Mouse (Mus musculus): ENCODE results near the gene Gpt2. TPM values are rescaled to one million over a fixed set of nuclear protein-coding genes. Genes with fewer than 3 reads are reported as not detected.

Gene Gpt2
- polyA plus RNA-seq, 1 experiment from 2014 or later = 33.3 TPM

DNA sequence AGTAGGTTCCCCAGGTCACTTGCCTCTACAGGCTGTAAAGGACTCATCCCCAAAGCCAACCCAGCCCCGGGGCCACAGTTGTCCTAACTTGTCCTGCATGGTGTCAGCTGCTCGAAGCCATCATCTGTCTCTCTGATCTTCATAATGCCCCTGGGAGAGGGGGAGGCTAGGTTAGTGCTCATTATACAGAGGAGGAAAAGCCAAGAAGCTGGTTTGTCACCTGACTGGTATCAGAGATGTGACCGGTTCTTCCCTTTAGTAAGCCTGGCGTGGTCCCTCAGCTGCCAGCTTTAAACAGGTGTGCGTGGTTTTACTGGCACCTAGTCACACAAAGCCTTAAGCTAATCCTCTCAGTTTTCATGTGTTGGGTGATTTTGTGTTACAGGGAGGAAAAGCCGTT is 12.3 kb downstream of the Gpt2 start:
- WGBS = 70% methylated on average over 6 of the region's 6 CpGs
- Histone ChIP-seq H3K4me2 (ENCODE audit: low read depth, low read length) (no peak overlapping the region), H3K9ac (ENCODE audit: low read depth, low read length) (no peak overlapping the region), H3K4me1 (ENCODE audit: control insufficient read depth, insufficient read depth, low read length) (no peaks in the 10 kb centered on the region), H3K4me3 (ENCODE audit: low read depth, low read length) (no peak overlapping the region), H3K9me3 (ENCODE audit: control insufficient read depth, low read length) (no peaks in the 10 kb centered on the region), H3K27me3 (replicated peaks; ENCODE audit: control insufficient read depth, insufficient read depth, low read length) (no peaks in the 10 kb centered on the region), H3K36me3 (ENCODE audit: control insufficient read depth, insufficient read depth, low read length) (peaks cover 32% of the 10 kb centered on the region), H3K27ac (replicated peaks; ENCODE audit: low read depth, low read length) (no peak overlapping the region)
- ATAC-seq (ENCODE audit: low read depth) = peak; percentile 54
- peak; percentile 60 for DNase-seq (ENCODE audit: low spot score)

DNA sequence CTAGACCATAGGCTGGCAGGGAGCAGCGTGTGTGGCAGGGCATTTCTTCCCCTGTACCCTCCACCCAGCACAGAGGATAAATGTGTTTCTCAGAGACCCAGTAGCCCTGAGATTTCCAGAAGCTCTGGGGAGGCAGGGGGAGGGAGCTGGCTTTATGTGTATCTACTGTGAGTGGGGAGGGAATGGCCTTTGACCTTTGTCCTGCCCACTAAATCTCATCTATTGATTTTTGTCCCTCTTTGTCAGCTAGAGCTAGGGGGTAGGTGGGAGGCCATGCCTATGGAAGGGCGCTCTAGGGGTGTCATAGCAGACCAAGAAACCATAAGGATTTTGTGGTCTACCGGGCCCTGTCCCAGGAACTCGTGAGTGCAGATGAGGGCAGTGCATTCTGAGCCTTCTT is 14.2 kb downstream of the Gpt2 start:
- H3K9ac ChIP-seq (ENCODE audit: low read depth, low read length) = no peak overlapping the region
- no peak overlapping the region for H3K4me2 ChIP-seq (ENCODE audit: low read depth, low read length)
- H3K36me3 ChIP-seq (ENCODE audit: control insufficient read depth, insufficient read depth, low read length) = peaks cover 50% of the 10 kb centered on the region
- no peaks in the 10 kb centered on the region for H3K27me3 ChIP-seq (replicated peaks; ENCODE audit: control insufficient read depth, insufficient read depth, low read length)
- H3K9me3 ChIP-seq (ENCODE audit: control insufficient read depth, low read length) = no peaks in the 10 kb centered on the region
- no peak overlapping the region for H3K4me3 ChIP-seq (ENCODE audit: low read depth, low read length)
- ATAC-seq (ENCODE audit: low read depth) = no peak
- WGBS = 91% methylated on average over 4 of the region's 4 CpGs
- DNase-seq (ENCODE audit: low spot score) = no peak
- no peaks in the 10 kb centered on the region for H3K4me1 ChIP-seq (ENCODE audit: control insufficient read depth, insufficient read depth, low read length)
- H3K27ac ChIP-seq (replicated peaks; ENCODE audit: low read depth, low read length) = no peak overlapping the region

GRCm38 (mm10) chr8:85508661-85509060 is 16.3 kb downstream of the Gpt2 start:
- 80% methylated on average over 4 of the region's 4 CpGs for WGBS
- H3K27me3 ChIP-seq (replicated peaks; ENCODE audit: control insufficient read depth, insufficient read depth, low read length) = no peaks in the 10 kb centered on the region
- no peak overlapping the region for H3K4me3 ChIP-seq (ENCODE audit: low read depth, low read length)
- DNase-seq (ENCODE audit: low spot score) (no peak), ATAC-seq (ENCODE audit: low read depth) (no peak)
- H3K36me3 ChIP-seq (ENCODE audit: control insufficient read depth, insufficient read depth, low read length) = peaks cover 69% of the 10 kb centered on the region
- no peak overlapping the region for H3K4me2 ChIP-seq (ENCODE audit: low read depth, low read length)
- H3K9ac ChIP-seq (ENCODE audit: low read depth, low read length) = no peak overlapping the region
- no peak overlapping the region for H3K27ac ChIP-seq (replicated peaks; ENCODE audit: low read depth, low read length)
- no peaks in the 10 kb centered on the region for H3K4me1 ChIP-seq (ENCODE audit: control insufficient read depth, insufficient read depth, low read length)
- H3K9me3 ChIP-seq (ENCODE audit: control insufficient read depth, low read length) = no peaks in the 10 kb centered on the region

- Histone ChIP-seq H3K4me1 (ENCODE audit: control insufficient read depth, insufficient read depth, low read length) (no peaks in the 10 kb centered on the region), H3K27me3 (replicated peaks; ENCODE audit: control insufficient read depth, insufficient read depth, low read length) (no peaks in the 10 kb centered on the region), H3K9me3 (ENCODE audit: control insufficient read depth, low read length) (no peaks in the 10 kb centered on the region), H3K4me3 (ENCODE audit: low read depth, low read length) (no peak overlapping the region), H3K9ac (ENCODE audit: low read depth, low read length) (no peak overlapping the region), H3K27ac (replicated peaks; ENCODE audit: low read depth, low read length) (no peak overlapping the region), H3K36me3 (ENCODE audit: control insufficient read depth, insufficient read depth, low read length) (peaks cover 70% of the 10 kb centered on the region), H3K4me2 (ENCODE audit: low read depth, low read length) (no peak overlapping the region)
- 88% methylated on average over 8 of the region's 8 CpGs for WGBS
- ATAC-seq (ENCODE audit: low read depth) = no peak
- DNase-seq (ENCODE audit: low spot score) = no peak
These were observed 19.9 kb downstream of the Gpt2 start for GRCm38 (mm10) chr8:85512234-85512633.

DNA sequence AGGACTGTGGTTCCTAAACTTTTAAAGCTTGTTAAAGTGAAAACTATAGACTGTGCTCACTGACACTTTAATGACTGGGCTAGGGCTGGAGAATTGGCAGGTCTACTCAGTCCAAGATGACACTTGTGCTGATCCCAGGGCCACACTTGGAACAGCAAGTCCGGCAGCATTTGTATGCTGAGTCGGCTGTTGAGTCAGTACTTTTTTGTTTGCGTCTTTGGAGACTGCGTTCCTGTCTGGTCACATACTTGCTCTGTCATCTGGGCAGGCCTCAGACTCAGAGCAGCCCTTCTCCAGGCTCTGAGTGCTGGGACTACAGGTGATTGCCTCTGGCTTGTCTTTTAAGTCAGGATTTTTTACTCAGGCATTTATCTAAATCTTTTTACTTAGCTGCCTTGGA is 20.9 kb downstream of the Gpt2 start:
- H3K4me3 ChIP-seq (ENCODE audit: low read depth, low read length) = no peak overlapping the region
- DNase-seq (ENCODE audit: low spot score) (no peak), ATAC-seq (ENCODE audit: low read depth) (no peak)
- H3K27ac ChIP-seq (replicated peaks; ENCODE audit: low read depth, low read length) = no peak overlapping the region
- H3K9ac ChIP-seq (ENCODE audit: low read depth, low read length) = no peak overlapping the region
- peaks cover 74% of the 10 kb centered on the region for H3K36me3 ChIP-seq (ENCODE audit: control insufficient read depth, insufficient read depth, low read length)
- no peak overlapping the region for H3K4me2 ChIP-seq (ENCODE audit: low read depth, low read length)
- no peaks in the 10 kb centered on the region for H3K4me1 ChIP-seq (ENCODE audit: control insufficient read depth, insufficient read depth, low read length)
- H3K9me3 ChIP-seq (ENCODE audit: control insufficient read depth, low read length) = no peaks in the 10 kb centered on the region
- 81% methylated on average over 4 of the region's 4 CpGs for WGBS
- no peaks in the 10 kb centered on the region for H3K27me3 ChIP-seq (replicated peaks; ENCODE audit: control insufficient read depth, insufficient read depth, low read length)

DNA sequence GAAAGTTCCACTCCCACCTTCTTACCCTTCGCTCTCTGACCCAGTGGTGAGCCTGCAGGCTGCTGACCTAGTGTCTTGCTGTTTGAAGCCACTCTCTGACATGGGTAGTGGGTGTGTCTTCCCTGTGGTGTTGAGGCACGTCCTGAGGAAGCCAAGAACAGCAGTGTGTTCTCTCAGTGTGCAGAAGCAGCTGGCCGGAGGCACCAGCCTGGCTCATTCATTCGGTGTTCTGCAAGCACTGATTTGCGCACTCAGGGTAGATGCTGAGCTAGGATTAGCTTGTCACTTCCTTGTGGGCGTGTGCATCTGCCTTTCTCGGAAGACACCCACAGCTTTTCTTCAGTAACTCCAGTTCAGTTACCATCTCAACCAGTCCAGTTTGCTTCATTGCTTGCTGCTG is 23.0 kb downstream of the Gpt2 start:
- no peak for ATAC-seq (ENCODE audit: low read depth)

GRCm38 (mm10) chr8:85517336-85517735 is 25.0 kb downstream of the Gpt2 start:
- H3K36me3 ChIP-seq (ENCODE audit: control insufficient read depth, insufficient read depth, low read length) = peaks cover 76% of the 10 kb centered on the region
- no peaks in the 10 kb centered on the region for H3K9me3 ChIP-seq (ENCODE audit: control insufficient read depth, low read length)
- no peak overlapping the region for H3K27ac ChIP-seq (replicated peaks; ENCODE audit: low read depth, low read length)
- H3K4me2 ChIP-seq (ENCODE audit: low read depth, low read length) = no peak overlapping the region
- H3K4me1 ChIP-seq (ENCODE audit: control insufficient read depth, insufficient read depth, low read length) = no peaks in the 10 kb centered on the region
- ATAC-seq (ENCODE audit: low read depth) (no peak), DNase-seq (ENCODE audit: low spot score) (no peak)
- no peaks in the 10 kb centered on the region for H3K27me3 ChIP-seq (replicated peaks; ENCODE audit: control insufficient read depth, insufficient read depth, low read length)
- H3K4me3 ChIP-seq (ENCODE audit: low read depth, low read length) = no peak overlapping the region
- WGBS = 79% methylated on average over 4 of the region's 4 CpGs
- H3K9ac ChIP-seq (ENCODE audit: low read depth, low read length) = no peak overlapping the region

More for the DNA sequence above, 23.0 kb downstream of the Gpt2 start:
- Histone ChIP-seq H3K4me3 (ENCODE audit: low read depth, low read length) (no peak overlapping the region), H3K4me1 (ENCODE audit: control insufficient read depth, insufficient read depth, low read length) (no peaks in the 10 kb centered on the region), H3K36me3 (ENCODE audit: control insufficient read depth, insufficient read depth, low read length) (peaks cover 76% of the 10 kb centered on the region), H3K27ac (replicated peaks; ENCODE audit: low read depth, low read length) (0 out of 2 replicates have a peak overlapping the region, but pooled peaks have one; percentile 10), H3K9me3 (ENCODE audit: control insufficient read depth, low read length) (no peaks in the 10 kb centered on the region), H3K4me2 (ENCODE audit: low read depth, low read length) (no peak overlapping the region), H3K27me3 (replicated peaks; ENCODE audit: control insufficient read depth, insufficient read depth, low read length) (no peaks in the 10 kb centered on the region), H3K9ac (ENCODE audit: low read depth, low read length) (no peak overlapping the region)
- peak; percentile 40 for DNase-seq (ENCODE audit: low spot score)
- 47% methylated on average over 7 of the region's 7 CpGs for WGBS

GRCm38 (mm10) chr8:85517956-85518355 is 25.6 kb downstream of the Gpt2 start:
- ATAC-seq (ENCODE audit: low read depth) (no peak), DNase-seq (ENCODE audit: low spot score) (no peak)
- Histone ChIP-seq H3K27ac (replicated peaks; ENCODE audit: low read depth, low read length) (no peak overlapping the region), H3K4me2 (ENCODE audit: low read depth, low read length) (no peak overlapping the region), H3K27me3 (replicated peaks; ENCODE audit: control insufficient read depth, insufficient read depth, low read length) (no peaks in the 10 kb centered on the region), H3K4me1 (ENCODE audit: control insufficient read depth, insufficient read depth, low read length) (no peaks in the 10 kb centered on the region), H3K9ac (ENCODE audit: low read depth, low read length) (no peak overlapping the region), H3K4me3 (ENCODE audit: low read depth, low read length) (no peak overlapping the region), H3K9me3 (ENCODE audit: control insufficient read depth, low read length) (no peaks in the 10 kb centered on the region), H3K36me3 (ENCODE audit: control insufficient read depth, insufficient read depth, low read length) (peaks cover 75% of the 10 kb centered on the region)
- 89% methylated on average over 10 of the region's 10 CpGs for WGBS

DNA sequence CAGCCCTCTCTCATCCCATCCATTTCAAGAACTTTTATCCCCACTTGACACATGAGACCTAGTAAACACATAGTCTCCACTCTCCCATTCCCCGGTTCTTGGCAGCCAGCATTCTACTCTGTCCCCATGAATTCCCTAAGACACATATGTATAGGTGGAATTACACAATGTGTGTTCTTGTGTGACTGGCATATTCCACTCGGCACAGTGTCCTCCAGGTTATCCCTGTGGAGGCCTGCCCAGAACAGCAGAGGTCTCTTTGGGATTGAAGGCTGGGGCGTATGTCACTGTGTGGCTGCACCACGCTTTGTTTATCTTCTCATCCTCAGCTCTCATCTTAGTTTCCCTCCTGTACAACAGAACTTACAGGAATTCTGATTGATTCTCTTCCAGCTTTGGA is 28.2 kb downstream of the Gpt2 start:
- no peak overlapping the region for H3K9ac ChIP-seq (ENCODE audit: low read depth, low read length)
- WGBS = 94% methylated on average over 4 of the region's 4 CpGs
- H3K27ac ChIP-seq (replicated peaks; ENCODE audit: low read depth, low read length) = no peak overlapping the region
- H3K4me2 ChIP-seq (ENCODE audit: low read depth, low read length) = no peak overlapping the region
- no peak for DNase-seq (ENCODE audit: low spot score)
- no peaks in the 10 kb centered on the region for H3K9me3 ChIP-seq (ENCODE audit: control insufficient read depth, low read length)
- no peaks in the 10 kb centered on the region for H3K4me1 ChIP-seq (ENCODE audit: control insufficient read depth, insufficient read depth, low read length)
- no peaks in the 10 kb centered on the region for H3K27me3 ChIP-seq (replicated peaks; ENCODE audit: control insufficient read depth, insufficient read depth, low read length)
- peaks cover 82% of the 10 kb centered on the region for H3K36me3 ChIP-seq (ENCODE audit: control insufficient read depth, insufficient read depth, low read length)
- ATAC-seq (ENCODE audit: low read depth) = no peak
- H3K4me3 ChIP-seq (ENCODE audit: low read depth, low read length) = no peak overlapping the region

All from embryonic facial prominence, embryonic 14.5 days (tissue).